Mouse (Mus musculus) kidney, postnatal 4 days (tissue): ENCODE results near the gene Tmem109.

Experiments
- DNase-seq, 2 experiments: peaks; one replicate each; pipeline ENCODE4 v3.0.0; 2021; ENCODE audit warnings: mixed read lengths in 2 of 2

Gene Tmem109

GRCm38 (mm10) chr19:10881426-10882154 is at the start of gene Tmem109:
Gene Tmem109 (minus strand): TSS chr19:10882001.
- peak; percentile 95 to 97 for DNase-seq

GRCm38 (mm10) chr19:10930641-10931040 is 48.8 kb upstream of the Tmem109 start:
- no peak for DNase-seq

DNA sequence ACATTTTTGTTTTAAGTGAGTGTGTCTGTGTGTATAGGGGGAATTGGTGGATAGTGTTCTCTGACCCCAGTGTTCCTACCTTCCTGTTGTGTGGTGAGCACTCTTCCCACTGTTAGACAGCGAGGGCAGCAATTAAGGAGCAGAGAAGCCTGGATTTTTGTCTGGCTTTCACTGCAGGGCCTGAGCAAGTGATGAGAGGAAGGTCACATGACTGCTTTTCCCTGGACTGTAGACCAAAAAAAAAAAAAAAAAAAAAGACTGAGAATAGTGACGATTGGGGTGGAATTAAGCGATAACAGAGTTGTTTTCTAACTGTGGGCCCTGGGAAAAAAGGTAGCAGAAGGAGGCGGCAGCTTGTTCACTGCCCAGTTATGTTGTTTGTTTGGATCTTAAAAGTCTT is 44.9 kb upstream of the Tmem109 start:
- no peak for DNase-seq

- peak in 1 of 2 experiments; percentile 57 for DNase-seq
Measured at GRCm38 (mm10) chr19:10926123-10926621, 44.4 kb upstream of the Tmem109 start.

- no peak for DNase-seq
Measured at GRCm38 (mm10) chr19:10924220-10924619, 42.4 kb upstream of the Tmem109 start.

DNA sequence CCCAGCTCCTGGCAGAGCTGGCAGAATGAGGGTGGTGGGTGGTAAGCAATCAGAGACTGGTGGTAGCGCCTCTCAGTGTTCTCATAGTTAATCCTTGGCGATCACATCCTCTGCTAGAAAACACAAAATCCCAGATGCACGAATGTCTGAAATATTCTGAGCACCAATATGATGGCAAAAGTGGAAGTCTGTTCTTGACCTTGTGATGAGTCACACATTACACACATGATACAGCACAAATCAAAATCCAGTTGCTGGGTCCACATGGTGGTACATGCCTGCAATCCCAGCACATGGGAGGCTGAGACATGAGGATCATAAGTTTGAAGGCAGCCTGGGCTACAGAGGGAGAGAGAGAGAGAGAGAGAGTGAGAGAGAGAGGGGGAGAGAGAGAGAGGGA is 39.3 kb upstream of the Tmem109 start:
- no peak for DNase-seq

DNA sequence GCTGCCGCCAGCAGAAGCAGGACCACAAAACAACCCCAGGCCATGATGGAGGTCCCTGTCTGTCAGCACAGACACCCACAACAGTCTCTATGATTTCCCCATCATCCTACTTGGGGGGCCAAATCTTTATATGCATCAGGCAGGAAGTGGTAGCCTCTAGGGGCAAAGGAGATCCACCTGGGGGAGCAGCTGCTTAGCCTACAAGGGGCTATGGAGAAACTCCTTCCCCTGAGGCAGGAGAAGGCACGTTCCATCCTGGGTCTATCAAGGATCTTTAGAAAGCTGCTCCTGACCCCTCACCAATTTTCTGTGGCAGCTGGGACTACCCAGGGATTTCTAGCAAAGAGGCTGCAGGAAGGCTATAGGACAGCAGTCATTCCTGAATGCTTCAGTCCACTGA is 38.7 kb upstream of the Tmem109 start, which contains the start of gene Zp1:
Zp1 (minus strand) TSS at position 101 of the 400 bp plus-strand sequence.
- no peak for DNase-seq

DNA sequence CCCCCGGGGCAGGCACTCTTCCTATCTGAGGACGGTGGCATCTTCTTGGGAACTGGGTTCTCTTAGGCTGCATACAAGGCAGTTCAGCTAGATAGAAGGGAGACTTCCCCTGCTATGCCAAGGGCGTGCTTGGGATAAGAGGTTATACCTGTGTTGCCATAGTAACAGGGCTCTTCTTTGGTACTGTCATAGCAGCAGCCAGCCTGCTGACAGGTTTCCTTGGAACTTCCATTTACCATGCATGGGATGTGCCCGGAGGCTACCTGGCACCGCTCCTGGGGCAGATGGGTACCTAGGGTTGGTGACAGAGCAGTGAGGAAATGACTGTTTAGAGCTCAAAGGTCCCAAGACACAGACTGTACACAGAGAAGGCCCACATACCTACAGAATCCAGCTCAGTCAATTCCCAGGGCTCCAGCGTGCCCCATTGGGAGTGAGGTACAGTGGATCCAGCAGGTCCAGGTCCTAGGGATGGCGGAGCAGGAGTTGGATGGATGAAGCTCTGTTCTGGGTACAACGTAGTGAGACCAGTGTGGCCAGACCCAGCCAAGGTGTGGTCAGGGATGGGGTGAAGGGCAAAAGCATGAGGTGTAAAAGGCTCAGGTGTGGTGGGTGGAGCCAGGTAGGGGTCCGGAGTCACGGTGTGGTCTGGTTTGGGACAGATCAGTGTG is 36.7 kb upstream of the Tmem109 start:
- no peak for DNase-seq

GRCm38 (mm10) chr19:10916506-10916905 is 34.7 kb upstream of the Tmem109 start:
- no peak for DNase-seq

DNA sequence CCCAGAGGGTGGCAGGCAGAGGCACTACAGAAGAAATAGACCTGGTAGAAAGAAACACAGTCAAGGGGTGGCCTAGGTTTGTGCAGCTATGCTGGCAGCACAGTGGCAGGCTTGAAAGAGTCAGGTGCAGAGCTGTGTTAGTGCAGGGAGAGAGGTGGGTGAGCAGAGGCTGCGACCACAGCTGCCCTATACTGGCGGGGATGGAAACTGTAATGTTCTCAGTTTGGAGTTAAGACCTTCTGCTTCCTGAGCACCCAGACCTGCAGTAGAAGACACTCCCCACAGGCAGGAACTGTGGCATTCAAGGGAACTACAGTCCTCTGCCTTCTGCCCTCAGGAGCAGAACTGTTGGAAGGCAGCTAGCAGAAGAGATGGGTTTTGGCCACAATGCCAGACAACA is 33.1 kb upstream of the Tmem109 start:
- DNase-seq: no peak

GRCm38 (mm10) chr19:10914291-10914690 is 32.5 kb upstream of the Tmem109 start:
- DNase-seq: peak; percentile 40 to 52

DNA sequence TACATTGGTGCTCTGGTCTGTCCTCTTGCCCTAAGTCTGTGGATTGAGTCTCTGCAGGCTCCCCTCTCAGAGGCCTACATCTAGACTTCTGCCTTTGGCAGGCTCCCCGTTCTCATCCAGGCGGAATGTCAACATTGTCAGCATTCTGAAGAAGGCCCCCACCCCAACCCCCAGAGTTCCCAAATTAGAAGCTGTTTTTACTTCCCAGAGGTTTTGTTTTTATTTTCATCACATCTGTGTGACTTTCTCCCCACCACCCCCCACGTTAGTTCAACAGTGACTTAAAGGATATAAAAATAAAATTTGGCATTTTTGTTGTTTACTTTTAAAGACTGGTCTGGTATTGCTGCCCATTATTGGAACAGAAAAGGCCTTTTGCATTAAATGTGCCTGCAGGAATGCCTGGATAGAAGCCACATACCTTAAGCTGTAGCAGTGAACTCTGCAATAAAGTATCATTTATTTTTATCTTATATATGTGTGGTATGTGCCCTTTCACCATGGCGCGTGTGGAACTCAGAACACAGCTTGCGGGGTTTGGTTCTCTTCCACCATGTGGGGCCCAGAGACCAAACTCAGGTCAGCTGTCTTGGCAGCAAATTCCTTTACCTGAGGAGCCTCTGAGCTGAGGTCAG is 27.4 kb upstream of the Tmem109 start:
- peak; percentile 37 to 47 for DNase-seq

DNA sequence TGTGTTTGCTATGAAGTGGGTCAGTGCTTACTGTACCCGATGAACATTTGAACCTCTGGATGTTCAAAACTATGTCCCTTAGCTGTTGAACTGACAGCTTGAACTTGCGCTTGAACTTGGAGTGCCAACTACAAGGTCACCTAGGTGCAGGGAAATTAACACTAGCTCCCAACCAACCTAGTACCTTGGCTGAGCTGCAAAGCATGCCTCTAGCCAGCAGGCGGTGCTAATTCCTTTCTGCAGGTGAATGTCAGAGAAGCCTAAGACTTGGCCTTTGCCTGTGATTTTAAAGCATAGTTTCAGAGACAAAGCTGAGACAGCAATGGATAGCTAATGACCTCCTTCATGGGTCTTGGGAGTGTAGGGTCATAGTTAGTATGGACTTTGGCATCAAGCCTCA is 26.1 kb upstream of the Tmem109 start:
- DNase-seq: peak; percentile 75 to 80

- DNase-seq: no peak
Measured at GRCm38 (mm10) chr19:10905728-10906000, 23.9 kb upstream of the Tmem109 start.

- peak; percentile 81 to 89 for DNase-seq
Measured at GRCm38 (mm10) chr19:10904927-10905727, 23.3 kb upstream of the Tmem109 start.

- DNase-seq: no peak
Measured at GRCm38 (mm10) chr19:10904512-10904911, 22.7 kb upstream of the Tmem109 start.

DNA sequence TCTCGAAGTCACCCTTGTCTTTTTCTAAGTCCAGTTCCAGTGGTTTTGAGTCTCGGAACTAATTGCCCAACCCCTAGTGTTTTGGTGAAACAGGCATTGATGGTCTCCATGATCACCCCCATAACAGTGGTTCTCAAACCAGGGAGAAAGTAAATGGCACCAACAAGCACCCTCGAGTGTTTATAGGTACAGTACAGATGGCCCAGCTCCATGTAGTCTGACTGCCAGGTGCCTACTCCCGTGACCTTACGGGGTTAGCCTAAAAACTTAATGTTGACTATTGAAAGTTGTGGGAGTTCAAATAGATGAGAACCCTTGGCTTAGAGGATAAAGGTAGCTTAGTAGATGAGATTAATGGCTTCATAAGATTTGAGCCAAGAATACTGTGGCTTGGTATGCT is 19.2 kb upstream of the Tmem109 start:
- no peak for DNase-seq

GRCm38 (mm10) chr19:10900315-10900714 is 18.5 kb upstream of the Tmem109 start:
- DNase-seq: no peak

- no peak for DNase-seq
Measured at GRCm38 (mm10) chr19:10897491-10897890, 15.7 kb upstream of the Tmem109 start.

DNA sequence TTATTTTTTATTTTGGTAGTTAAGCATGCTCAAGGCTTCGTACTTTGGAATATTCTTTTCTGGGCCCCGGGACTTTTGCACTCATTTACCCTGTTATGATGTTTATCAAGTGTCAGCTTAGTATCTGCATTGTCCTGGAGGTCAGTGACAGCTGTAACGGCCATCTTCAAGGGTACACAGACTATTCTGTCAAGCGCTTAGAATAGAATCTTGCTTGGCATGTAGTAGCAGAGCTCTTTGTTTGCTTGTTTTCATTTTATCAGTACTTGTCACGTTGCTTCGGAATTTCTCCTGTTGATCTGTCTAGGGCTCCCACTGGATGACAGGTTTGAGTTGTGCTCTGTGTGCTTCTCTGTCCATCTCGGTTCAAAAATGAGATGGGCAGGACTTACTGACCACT is 15.0 kb upstream of the Tmem109 start:
- no peak for DNase-seq

GRCm38 (mm10) chr19:10895708-10896107 is 13.9 kb upstream of the Tmem109 start:
- no peak for DNase-seq

DNA sequence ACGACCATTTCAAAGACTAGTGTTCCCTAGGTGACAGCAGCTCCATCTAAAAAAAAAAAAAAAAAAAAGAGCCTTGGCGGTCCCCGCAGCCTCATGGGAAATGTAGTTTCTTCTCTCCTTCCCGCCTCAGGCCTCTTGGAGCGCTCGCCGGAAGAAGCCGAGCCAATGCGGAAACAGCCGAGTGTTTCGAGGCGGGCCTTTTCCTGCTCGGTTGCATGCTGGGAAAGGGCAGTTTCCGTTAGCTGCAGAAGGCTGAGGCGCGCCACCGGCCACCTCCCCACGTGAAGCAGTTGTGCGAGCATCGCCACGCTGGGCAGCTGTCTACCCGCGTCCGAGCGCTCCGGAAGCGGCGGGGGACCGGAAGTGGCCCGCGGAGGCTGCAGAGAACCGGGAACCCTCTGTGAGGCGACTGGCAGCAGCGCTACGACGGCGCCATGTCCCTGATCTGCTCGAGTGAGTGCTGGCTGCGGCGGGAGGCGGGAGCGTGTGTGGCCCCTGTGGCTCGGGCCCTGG is 13.3 kb upstream of the Tmem109 start, which contains the start of gene Prpf19:
Prpf19 (plus strand) TSS at position 216 of the 513 bp plus-strand sequence.
- DNase-seq: peak; percentile 99

GRCm38 (mm10) chr19:10892201-10892600 is 10.4 kb upstream of the Tmem109 start:
- no peak for DNase-seq
